Mouse (Mus musculus) testis, postnatal 10 days (tissue): ENCODE measurements around the gene Ptprh.

Experiments
- DNase-seq: peaks from one replicate; pipeline ENCODE4 v3.0.0; 2021; ENCODE audit warnings: low spot score

Ptprh gene

GRCm38 (mm10) chr7:4501558-4502397 lies 102.1 kb downstream of the Ptprh start, which contains the start of gene Ppp1r12c:
Ppp1r12c (minus strand) TSS chr7:4501680.
- DNase-seq: peak; percentile 97

DNA sequence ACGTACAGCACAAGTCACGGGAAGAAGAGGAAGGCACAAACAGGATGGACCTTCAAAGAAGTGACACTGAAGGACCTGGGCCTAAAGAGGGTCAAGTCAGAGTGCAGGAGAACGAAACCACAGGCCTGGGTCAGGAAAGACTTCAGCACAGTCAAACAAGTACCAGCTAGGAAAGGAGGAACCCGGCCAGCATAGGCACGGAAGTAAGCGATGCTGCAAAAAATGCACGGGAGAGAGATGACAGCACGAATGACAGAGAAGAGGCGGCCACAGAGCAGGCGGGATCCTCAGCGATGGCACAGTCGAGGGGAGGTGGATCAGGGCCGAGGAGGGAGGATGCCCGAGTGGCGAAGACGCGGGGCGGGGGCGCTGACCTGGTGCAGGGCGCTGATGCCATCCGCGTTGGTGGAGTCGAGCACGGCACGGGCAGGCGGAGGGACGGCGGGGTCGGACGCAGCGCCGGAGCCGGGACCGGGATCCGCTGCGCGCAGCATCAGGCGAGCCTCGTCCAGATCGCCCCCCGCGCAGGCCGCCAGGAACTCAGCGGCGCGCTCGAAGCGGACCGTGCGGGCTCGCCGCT lies 102.9 kb downstream of the Ptprh start:
- DNase-seq: peak; percentile 76

DNA sequence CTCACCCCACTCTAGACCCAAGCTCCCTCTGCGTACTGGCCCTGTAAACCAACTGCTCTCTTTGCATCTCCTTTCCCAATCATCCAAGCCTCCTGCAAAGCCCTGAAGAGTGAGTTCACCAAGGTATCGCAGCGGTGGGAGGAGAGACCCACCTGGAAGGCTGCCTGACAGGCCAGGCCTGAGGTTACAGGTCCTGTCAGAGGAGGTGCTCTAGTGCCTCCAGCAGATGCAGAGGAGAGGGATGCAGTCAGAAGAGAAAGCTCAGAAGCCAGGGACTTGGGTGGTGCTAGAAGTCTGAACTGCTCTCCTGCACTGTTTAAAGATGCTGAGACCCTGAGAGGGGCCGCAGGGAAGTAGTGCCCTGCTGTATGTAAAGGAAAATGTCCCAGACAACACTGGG lies 104.8 kb downstream of the Ptprh start:
- no peak for DNase-seq
